Mouse (Mus musculus) forebrain, embryonic 15.5 days (tissue): ENCODE measurements around the gene Srxn1. TPM values are rescaled to one million over a fixed set of nuclear protein-coding genes. Genes with fewer than 3 reads are reported as not detected.

ENCODE experiments used
- ATAC-seq: fragments of 200-750 bp; cut with Nextera tagmentation; replicated peaks from 2 replicates; pipeline ENCODE4 v1.8.0; 2017; ENCODE audit warnings: mild to moderate bottlenecking, moderate TSS enrichment, moderate library complexity
- H3K27ac ChIP-seq: fragments of 300-500 bp; sonication (generic); replicated peaks from 2 replicates; pipeline ENCODE4 v1.5.1; 2015; ENCODE audit warnings: mild to moderate bottlenecking, inconsistent platforms
- H3K27me3 ChIP-seq: fragments of 300-500 bp; sonication (generic); 2 replicates; pipeline ENCODE4 v1.6.1; 2015; ENCODE audit warnings: inconsistent platforms
- H3K36me3 ChIP-seq: fragments of 300-500 bp; sonication (generic); 2 replicates; pipeline ENCODE4 v1.6.1; 2015; ENCODE audit warnings: mild to moderate bottlenecking, inconsistent platforms
- H3K4me1 ChIP-seq: fragments of 300-500 bp; sonication (generic); 2 replicates; pipeline ENCODE4 v1.6.1; 2015; ENCODE audit warnings: inconsistent platforms
- H3K4me2 ChIP-seq: fragments of 300-500 bp; sonication (generic); replicated peaks from 2 replicates; pipeline ENCODE4 v1.6.1; 2015; ENCODE audit warnings: mild to moderate bottlenecking, inconsistent platforms
- H3K4me3 ChIP-seq: fragments of 300-500 bp; sonication (generic); 2 replicates; pipeline ENCODE4 v1.5.1; 2015; ENCODE audit warnings: mild to moderate bottlenecking, inconsistent platforms
- H3K9ac ChIP-seq: fragments of 300-500 bp; sonication (generic); replicated peaks from 2 replicates; pipeline ENCODE4 v1.6.1; 2015; ENCODE audit warnings: mild to moderate bottlenecking, inconsistent platforms
- H3K9me3 ChIP-seq: fragments of 300-500 bp; sonication (generic); 2 replicates; pipeline ENCODE4 v1.6.1; 2016; ENCODE audit warnings: inconsistent platforms
- WGBS: fragments of 180-500 bp; shearing (Covaris S2); methylation state at CpG from one replicate; pipeline ENCODE4 v1.1.7; 2015; ENCODE audit warnings: mixed read lengths; 5-methylcytosine and 5-hydroxymethylcytosine counted together
- polyA plus RNA-seq: library from polyadenylated mRNA; unstranded; fragments of >200 nt; fragmentation: Nextera tagmentation; extraction: Ambion mirVana; gene quantifications from 2 replicates; pipeline ENCODE4 v1.2.1, GENCODE M21; 2015

Srxn1 gene
- polyA plus RNA-seq, 1 experiment from 2014 or later, result 13.0 TPM

- Histone ChIP-seq H3K27me3 (no peaks in the 10 kb centered on the region), H3K4me2 (no peak overlapping the region), H3K36me3 (no peaks in the 10 kb centered on the region), H3K9me3 (no peaks in the 10 kb centered on the region), H3K9ac (no peak overlapping the region), H3K27ac (no peak overlapping the region), H3K4me3 (no peak overlapping the region), H3K4me1 (peaks cover 26% of the 10 kb centered on the region)
- 83% methylated on average over 5 of the region's 5 CpGs for WGBS
- no peak for ATAC-seq
Observed at GRCm38 (mm10) chr2:152109386-152109785, 4.1 kb downstream of the Srxn1 start.

GRCm38 (mm10) chr2:152111311-152111710 lies 6.0 kb downstream of the Srxn1 start:
- Histone ChIP-seq H3K9ac (no peak overlapping the region), H3K27ac (no peak overlapping the region), H3K36me3 (no peaks in the 10 kb centered on the region), H3K27me3 (no peaks in the 10 kb centered on the region), H3K9me3 (no peaks in the 10 kb centered on the region), H3K4me2 (no peak overlapping the region), H3K4me3 (no peak overlapping the region), H3K4me1 (peaks cover 23% of the 10 kb centered on the region)
- no peak for ATAC-seq
- 55% methylated on average over 2 of the region's 2 CpGs for WGBS

GRCm38 (mm10) chr2:152111920-152112319 lies 6.6 kb downstream of the Srxn1 start:
- 9% methylated on average over 7 of the region's 7 CpGs for WGBS
- peak; percentile 83 for ATAC-seq

GRCm38 (mm10) chr2:152112490-152112889 lies 7.2 kb downstream of the Srxn1 start:
- Histone ChIP-seq H3K27ac (no peak overlapping the region), H3K9me3 (no peaks in the 10 kb centered on the region), H3K4me2 (no peak overlapping the region), H3K9ac (no peak overlapping the region), H3K36me3 (no peaks in the 10 kb centered on the region), H3K4me3 (no peak overlapping the region), H3K4me1 (peaks cover 19% of the 10 kb centered on the region), H3K27me3 (no peaks in the 10 kb centered on the region)
- no peak; the same call in 1 of the 2 replicates for ATAC-seq
- 79% methylated on average over 5 of the region's 5 CpGs for WGBS

More at GRCm38 (mm10) chr2:152111920-152112319, 6.6 kb downstream of the Srxn1 start:
- no peaks in the 10 kb centered on the region for H3K36me3 ChIP-seq
- H3K4me2 ChIP-seq, result no peak overlapping the region
- H3K27me3 ChIP-seq, result no peaks in the 10 kb centered on the region
- H3K9me3 ChIP-seq, result no peaks in the 10 kb centered on the region
- H3K4me3 ChIP-seq, result no peak overlapping the region
- no peak overlapping the region for H3K27ac ChIP-seq
- no peak overlapping the region for H3K9ac ChIP-seq
- peaks cover 19% of the 10 kb centered on the region for H3K4me1 ChIP-seq

GRCm38 (mm10) chr2:152112970-152113369 lies 7.7 kb downstream of the Srxn1 start:
- no peak for ATAC-seq
- H3K4me3 ChIP-seq, result no peak overlapping the region
- no peaks in the 10 kb centered on the region for H3K27me3 ChIP-seq
- H3K36me3 ChIP-seq, result no peaks in the 10 kb centered on the region
- peaks cover 19% of the 10 kb centered on the region for H3K4me1 ChIP-seq
- 67% methylated on average over 10 of the region's 10 CpGs for WGBS
- no peak overlapping the region for H3K27ac ChIP-seq
- H3K9me3 ChIP-seq, result no peaks in the 10 kb centered on the region
- no peak overlapping the region for H3K4me2 ChIP-seq
- no peak overlapping the region for H3K9ac ChIP-seq

GRCm38 (mm10) chr2:152114057-152114975 lies 9.0 kb downstream of the Srxn1 start:
- no peak overlapping the region for H3K27ac ChIP-seq
- H3K9ac ChIP-seq, result peak overlapping the region; percentile 36
- H3K4me3 ChIP-seq, result peak overlapping the region; percentile 27
- no peaks in the 10 kb centered on the region for H3K27me3 ChIP-seq
- H3K9me3 ChIP-seq, result no peaks in the 10 kb centered on the region
- WGBS, result 12% methylated on average over 35 of the region's 36 CpGs
- peaks cover 15% of the 10 kb centered on the region for H3K4me1 ChIP-seq
- 0 out of 2 replicates have a peak, but pooled peaks have one; percentile 23 for ATAC-seq
- peak overlapping the region; percentile 54 for H3K4me2 ChIP-seq
- H3K36me3 ChIP-seq, result no peaks in the 10 kb centered on the region

GRCm38 (mm10) chr2:152117694-152118093 lies 12.4 kb downstream of the Srxn1 start:
- Histone ChIP-seq H3K27me3 (no peaks in the 10 kb centered on the region), H3K27ac (no peak overlapping the region), H3K4me3 (no peak overlapping the region), H3K4me1 (peaks cover 12% of the 10 kb centered on the region), H3K9ac (no peak overlapping the region), H3K4me2 (no peak overlapping the region), H3K9me3 (no peaks in the 10 kb centered on the region), H3K36me3 (no peaks in the 10 kb centered on the region)
- 85% methylated on average over 7 of the region's 7 CpGs for WGBS
- no peak for ATAC-seq

- Histone ChIP-seq H3K4me3 (no peak overlapping the region), H3K4me1 (peaks cover 9% of the 10 kb centered on the region), H3K4me2 (no peak overlapping the region), H3K9me3 (no peaks in the 10 kb centered on the region), H3K36me3 (no peaks in the 10 kb centered on the region), H3K27ac (no peak overlapping the region), H3K27me3 (no peaks in the 10 kb centered on the region), H3K9ac (no peak overlapping the region)
- WGBS, result 70% methylated on average over 6 of the region's 6 CpGs
- no peak for ATAC-seq
Observed at GRCm38 (mm10) chr2:152119228-152119865, 14.0 kb downstream of the Srxn1 start.

- H3K4me3 ChIP-seq, result no peak overlapping the region
- H3K27me3 ChIP-seq, result no peaks in the 10 kb centered on the region
- H3K4me1 ChIP-seq, result no peaks in the 10 kb centered on the region
- 77% methylated on average over 9 of the region's 9 CpGs for WGBS
- no peak overlapping the region for H3K27ac ChIP-seq
- H3K9ac ChIP-seq, result no peak overlapping the region
- no peak for ATAC-seq
- H3K36me3 ChIP-seq, result no peaks in the 10 kb centered on the region
- no peaks in the 10 kb centered on the region for H3K9me3 ChIP-seq
- H3K4me2 ChIP-seq, result no peak overlapping the region
Observed at GRCm38 (mm10) chr2:152122896-152123295, 17.6 kb downstream of the Srxn1 start.

- WGBS, result 77% methylated on average over 2 of the region's 2 CpGs
- Histone ChIP-seq H3K4me2 (no peak overlapping the region), H3K27ac (no peak overlapping the region), H3K27me3 (no peaks in the 10 kb centered on the region), H3K4me1 (no peaks in the 10 kb centered on the region), H3K36me3 (no peaks in the 10 kb centered on the region), H3K9ac (no peak overlapping the region), H3K4me3 (no peak overlapping the region), H3K9me3 (no peaks in the 10 kb centered on the region)
- ATAC-seq, result no peak
Observed at GRCm38 (mm10) chr2:152128597-152128996, 23.3 kb downstream of the Srxn1 start.

GRCm38 (mm10) chr2:152129778-152130177 lies 24.5 kb downstream of the Srxn1 start:
- no peak overlapping the region for H3K4me2 ChIP-seq
- no peaks in the 10 kb centered on the region for H3K36me3 ChIP-seq
- no peaks in the 10 kb centered on the region for H3K9me3 ChIP-seq
- no peaks in the 10 kb centered on the region for H3K4me1 ChIP-seq
- H3K9ac ChIP-seq, result no peak overlapping the region
- H3K27ac ChIP-seq, result no peak overlapping the region
- H3K27me3 ChIP-seq, result no peaks in the 10 kb centered on the region
- H3K4me3 ChIP-seq, result no peak overlapping the region
- WGBS, result 74% methylated on average over 3 of the region's 3 CpGs
- ATAC-seq, result no peak

- WGBS, result 74% methylated on average over 9 of the region's 9 CpGs
Observed at GRCm38 (mm10) chr2:152132016-152132415, 26.7 kb downstream of the Srxn1 start.

More at GRCm38 (mm10) chr2:152132016-152132415, 26.7 kb downstream of the Srxn1 start:
- Histone ChIP-seq H3K36me3 (no peaks in the 10 kb centered on the region), H3K9me3 (no peaks in the 10 kb centered on the region), H3K27me3 (no peaks in the 10 kb centered on the region), H3K9ac (no peak overlapping the region), H3K4me3 (no peak overlapping the region), H3K4me1 (no peaks in the 10 kb centered on the region), H3K27ac (no peak overlapping the region), H3K4me2 (no peak overlapping the region)
- no peak for ATAC-seq
